Mouse (Mus musculus) neural tube, embryonic 13.5 days (tissue): ENCODE data around the gene Lrmda. TPM values are rescaled to one million over a fixed set of nuclear protein-coding genes. Genes with fewer than 3 reads are reported as not detected.
A peak's percentile ranks its signal among the peaks of the same experiment; 100 is the strongest.
"Not testable (repeated sequence)": the region's sequence is repeated elsewhere in the genome, so short reads cannot be mapped to it uniquely, and the experiment has no call there.

ENCODE experiments used
- ATAC-seq: fragments of 200-750 bp; cut with Nextera tagmentation; 2 replicates; pipeline ENCODE4 v1.8.0; 2017; ENCODE audit warnings: low read depth, mild to moderate bottlenecking, moderate TSS enrichment, moderate library complexity
- H3K27ac ChIP-seq: fragments of 300-500 bp; sonication (generic); replicated peaks from 2 replicates; pipeline ENCODE4 v1.5.1; 2015; ENCODE audit warnings: moderate library complexity, mild to moderate bottlenecking, inconsistent platforms
- H3K27me3 ChIP-seq: fragments of 300-500 bp; sonication (generic); 2 replicates; pipeline ENCODE4 v1.6.1; 2015; ENCODE audit warnings: mild to moderate bottlenecking, inconsistent platforms
- H3K36me3 ChIP-seq: fragments of 300-500 bp; sonication (generic); 2 replicates; pipeline ENCODE4 v1.6.1; 2015; ENCODE audit warnings: mild to moderate bottlenecking, inconsistent platforms
- H3K4me1 ChIP-seq: fragments of 300-500 bp; sonication (generic); replicated peaks from 2 replicates; pipeline ENCODE4 v1.6.1; 2015; ENCODE audit warnings: inconsistent platforms
- H3K4me2 ChIP-seq: fragments of 300-500 bp; sonication (generic); 2 replicates; pipeline ENCODE4 v1.6.1; 2015; ENCODE audit warnings: inconsistent platforms, mild to moderate bottlenecking, moderate library complexity
- H3K4me3 ChIP-seq: fragments of 300-500 bp; sonication (generic); 2 replicates; pipeline ENCODE4 v1.5.1; 2015; ENCODE audit warnings: mild to moderate bottlenecking, inconsistent platforms
- H3K9ac ChIP-seq: fragments of 300-500 bp; sonication (generic); 2 replicates; pipeline ENCODE4 v1.6.1; 2015; ENCODE audit warnings: moderate library complexity, mild to moderate bottlenecking, inconsistent platforms
- H3K9me3 ChIP-seq: fragments of 300-500 bp; sonication (generic); 2 replicates; pipeline ENCODE4 v1.6.1; 2016; ENCODE audit warnings: inconsistent platforms
- WGBS: fragments of 180-500 bp; shearing (Covaris S2); methylation state at CpG from one replicate; pipeline ENCODE4 v1.1.7; 2015; 5-methylcytosine and 5-hydroxymethylcytosine counted together
- polyA plus RNA-seq: library from polyadenylated mRNA; unstranded; fragments of >200 nt; fragmentation: Nextera tagmentation; extraction: Ambion mirVana; gene quantifications from 2 replicates; pipeline ENCODE4 v1.2.1, GENCODE M21; 2015

Gene Lrmda
- polyA plus RNA-seq, 1 experiment from 2014 or later = not detected

DNA sequence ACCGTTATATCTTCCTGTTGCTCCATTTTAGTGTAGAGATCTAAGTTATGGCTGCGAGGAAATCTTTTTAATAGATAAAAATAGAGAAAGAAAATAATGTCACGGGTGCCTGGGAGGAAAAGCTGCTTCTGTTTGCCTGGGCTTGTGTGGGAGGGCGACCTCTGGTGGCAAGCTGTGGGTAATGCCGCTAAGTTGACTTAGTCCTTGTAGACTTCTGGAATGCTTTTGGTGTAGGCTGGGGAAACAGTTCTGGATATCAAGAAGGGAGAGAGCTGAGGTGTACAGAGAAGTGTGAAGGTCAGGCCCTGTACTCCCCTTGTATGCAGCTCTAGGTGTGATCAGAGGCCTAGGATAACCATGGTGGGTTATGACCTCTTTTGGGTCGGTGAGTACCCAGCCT lies 558.7 kb downstream of the Lrmda start:
- H3K36me3 ChIP-seq = no peaks in the 10 kb centered on the region
- 0 out of 2 replicates have a peak overlapping the region, but pooled peaks have one; percentile 12 for H3K4me3 ChIP-seq
- 14% methylated on average over 6 of the region's 6 CpGs for WGBS
- peaks cover 3% of the 10 kb centered on the region; the same call in 1 of the 2 replicates for H3K27me3 ChIP-seq
- peak overlapping the region; percentile 45 for H3K4me2 ChIP-seq
- H3K4me1 ChIP-seq = peaks cover 52% of the 10 kb centered on the region
- H3K9ac ChIP-seq = peak overlapping the region; percentile 35; the same call in 1 of the 2 replicates
- peak overlapping the region; percentile 68 for H3K27ac ChIP-seq
- ATAC-seq = peak; percentile 9; the same call in 1 of the 2 replicates
- no peaks in the 10 kb centered on the region for H3K9me3 ChIP-seq

DNA sequence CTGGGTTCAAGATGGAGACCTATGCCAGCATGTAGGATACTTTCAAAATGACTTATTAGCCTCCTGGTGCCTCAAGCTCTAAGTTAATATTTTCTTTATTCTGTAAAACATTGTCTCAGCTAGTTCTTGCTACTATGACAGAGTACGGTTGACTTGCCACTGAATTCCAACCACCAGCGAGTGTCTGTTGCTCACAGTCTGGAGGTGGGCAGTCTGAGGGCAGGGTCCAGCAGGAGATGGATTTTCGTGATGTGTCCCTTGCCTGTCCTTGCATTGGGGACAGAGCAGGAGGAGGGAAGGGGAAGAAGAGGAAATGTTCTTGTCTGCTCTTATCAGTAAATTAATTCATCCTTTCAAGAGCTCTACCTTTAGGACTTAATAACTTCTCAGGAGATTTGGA lies 559.5 kb downstream of the Lrmda start:
- no peak overlapping the region for H3K27ac ChIP-seq
- 85% methylated on average over 3 of the region's 3 CpGs for WGBS
- H3K4me3 ChIP-seq = no peak overlapping the region
- H3K4me2 ChIP-seq = no peak overlapping the region
- no peaks in the 10 kb centered on the region for H3K27me3 ChIP-seq
- no peaks in the 10 kb centered on the region for H3K36me3 ChIP-seq
- no peak overlapping the region for H3K9ac ChIP-seq
- no peak for ATAC-seq
- H3K4me1 ChIP-seq = peaks cover 52% of the 10 kb centered on the region
- no peaks in the 10 kb centered on the region for H3K9me3 ChIP-seq

DNA sequence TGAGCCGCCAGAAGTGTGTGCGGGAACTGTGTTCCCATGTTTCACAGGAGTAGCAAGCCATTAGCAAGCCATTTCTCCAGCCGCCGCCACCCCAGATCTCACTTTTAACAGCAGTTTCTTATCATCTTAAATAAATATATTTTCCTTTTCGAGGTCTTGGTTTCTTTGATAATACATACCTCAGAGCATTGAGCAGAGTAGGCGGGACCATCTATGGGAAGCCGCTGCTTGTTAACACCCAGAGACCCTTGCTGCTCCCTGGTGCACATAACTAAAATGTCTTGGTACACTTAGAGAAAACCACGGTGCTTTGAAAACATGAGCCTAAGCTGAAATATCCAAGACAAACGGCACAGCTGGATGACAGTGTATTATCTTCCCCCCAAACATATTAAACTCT lies 562.6 kb downstream of the Lrmda start:
- H3K27ac ChIP-seq = no peak overlapping the region
- H3K36me3 ChIP-seq = no peaks in the 10 kb centered on the region
- no peak overlapping the region for H3K4me2 ChIP-seq
- WGBS = 92% methylated on average over 9 of the region's 9 CpGs
- no peak for ATAC-seq
- H3K9ac ChIP-seq = no peak overlapping the region
- no peak overlapping the region for H3K4me3 ChIP-seq
- H3K9me3 ChIP-seq = no peaks in the 10 kb centered on the region
- no peaks in the 10 kb centered on the region for H3K27me3 ChIP-seq
- peaks cover 28% of the 10 kb centered on the region for H3K4me1 ChIP-seq

DNA sequence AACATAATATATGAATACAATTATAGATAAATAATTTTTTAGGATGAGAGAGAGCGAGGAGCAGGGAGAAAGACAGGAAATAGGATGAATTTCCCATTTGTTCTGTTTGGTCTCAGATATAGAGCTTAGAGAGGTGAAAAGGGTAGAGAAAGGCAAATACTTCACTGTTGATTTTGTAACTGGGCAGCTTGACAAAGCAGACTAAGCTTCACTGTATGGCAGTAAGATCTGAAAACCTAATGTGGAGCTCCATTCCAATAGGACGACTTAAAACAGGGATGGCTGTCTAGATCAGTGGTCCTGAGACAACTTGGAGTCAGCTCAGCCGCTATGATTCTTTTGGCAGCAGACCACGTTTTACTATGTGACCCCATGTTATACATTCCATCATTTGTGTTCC lies 566.8 kb downstream of the Lrmda start:
- Histone ChIP-seq H3K9ac (no peak overlapping the region), H3K9me3 (no peaks in the 10 kb centered on the region), H3K27ac (no peak overlapping the region), H3K4me1 (no peaks in the 10 kb centered on the region; the same call in 1 of the 2 replicates), H3K27me3 (peaks cover 7% of the 10 kb centered on the region; the same call in 1 of the 2 replicates), H3K4me2 (no peak overlapping the region), H3K36me3 (no peaks in the 10 kb centered on the region), H3K4me3 (no peak overlapping the region)
- WGBS = 78% methylated on average over 4 of the region's 4 CpGs
- ATAC-seq = no peak

GRCm38 (mm10) chr14:22586796-22587195 lies 567.3 kb downstream of the Lrmda start:
- Histone ChIP-seq H3K9me3 (no peaks in the 10 kb centered on the region), H3K36me3 (no peaks in the 10 kb centered on the region), H3K27ac (no peak overlapping the region), H3K4me3 (no peak overlapping the region), H3K4me2 (no peak overlapping the region), H3K27me3 (peaks cover 10% of the 10 kb centered on the region; the same call in 1 of the 2 replicates), H3K4me1 (peaks cover under 1% of the 10 kb centered on the region), H3K9ac (no peak overlapping the region)
- ATAC-seq = no peak
- WGBS = 79% methylated on average over 4 of the region's 4 CpGs

DNA sequence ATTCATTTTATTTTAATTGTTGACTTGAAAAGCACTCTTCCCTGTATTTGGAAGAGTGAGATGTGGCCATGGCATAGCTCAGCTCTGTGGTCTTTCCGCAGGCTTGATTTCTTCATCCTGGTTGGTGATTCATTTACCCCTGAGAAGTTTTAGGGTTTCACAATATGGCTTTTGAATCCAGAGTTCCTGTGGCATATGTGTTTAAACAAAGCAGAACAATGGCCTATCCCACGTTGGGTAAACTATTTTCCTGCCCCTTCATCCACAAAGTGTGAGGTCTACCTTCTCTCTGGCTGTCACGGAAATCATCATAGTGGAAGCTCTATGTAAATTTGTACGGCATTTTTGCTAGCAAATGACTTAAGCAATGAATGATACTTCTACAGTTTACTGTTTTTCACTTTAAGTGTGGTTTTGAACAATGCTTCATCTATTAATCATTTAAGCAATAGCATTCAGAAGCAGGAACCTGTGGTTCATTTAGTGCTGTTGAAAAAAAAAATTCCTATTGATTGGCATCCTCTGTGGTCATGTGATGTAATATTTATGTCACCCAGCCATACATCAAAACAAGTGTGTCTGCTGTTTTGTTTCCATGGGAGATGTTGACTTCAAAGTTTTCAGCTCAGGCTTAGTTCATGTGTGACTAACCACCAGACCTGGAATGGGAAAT lies 567.9 kb downstream of the Lrmda start:
- Histone ChIP-seq H3K4me2 (no peak overlapping the region), H3K27ac (no peak overlapping the region), H3K4me3 (no peak overlapping the region), H3K9ac (no peak overlapping the region), H3K4me1 (peaks cover 7% of the 10 kb centered on the region), H3K27me3 (peaks cover 10% of the 10 kb centered on the region; the same call in 1 of the 2 replicates), H3K9me3 (no peaks in the 10 kb centered on the region), H3K36me3 (no peaks in the 10 kb centered on the region)
- ATAC-seq = no peak
- WGBS = 61% methylated on average over 4 of the region's 4 CpGs

GRCm38 (mm10) chr14:22587958-22588296 lies 568.4 kb downstream of the Lrmda start:
- Histone ChIP-seq H3K9me3 (no peaks in the 10 kb centered on the region), H3K9ac (no peak overlapping the region), H3K4me2 (no peak overlapping the region), H3K27ac (no peak overlapping the region), H3K36me3 (no peaks in the 10 kb centered on the region), H3K4me3 (no peak overlapping the region), H3K27me3 (peaks cover 13% of the 10 kb centered on the region; the same call in 1 of the 2 replicates), H3K4me1 (peaks cover 7% of the 10 kb centered on the region)
- no peak for ATAC-seq
- WGBS = 82% methylated on average over 4 of the region's 4 CpGs

GRCm38 (mm10) chr14:22588394-22588793 lies 568.9 kb downstream of the Lrmda start:
- not testable (repeated sequence) for H3K4me1 ChIP-seq, H3K9ac ChIP-seq, H3K27ac ChIP-seq, H3K4me3 ChIP-seq, H3K4me2 ChIP-seq, H3K9me3 ChIP-seq, ATAC-seq, H3K36me3 ChIP-seq
- peaks cover 15% of the 10 kb centered on the region; the same call in 1 of the 2 replicates for H3K27me3 ChIP-seq
- WGBS = 78% methylated on average over 1 of the region's 1 CpGs

- H3K4me1 ChIP-seq = peaks cover 7% of the 10 kb centered on the region
- no peak for ATAC-seq
- no peak overlapping the region for H3K9ac ChIP-seq
- no peak overlapping the region for H3K27ac ChIP-seq
- H3K4me3 ChIP-seq = no peak overlapping the region
- H3K4me2 ChIP-seq = no peak overlapping the region
- H3K27me3 ChIP-seq = peaks cover 15% of the 10 kb centered on the region; the same call in 1 of the 2 replicates
- no peaks in the 10 kb centered on the region for H3K9me3 ChIP-seq
- WGBS = 27% methylated on average over 7 of the region's 7 CpGs
- no peaks in the 10 kb centered on the region for H3K36me3 ChIP-seq
Measured at GRCm38 (mm10) chr14:22589503-22590215, 570.1 kb downstream of the Lrmda start.

- 36% methylated on average over 2 of the region's 2 CpGs for WGBS
- ATAC-seq = no peak
- no peak overlapping the region for H3K27ac ChIP-seq
- no peak overlapping the region for H3K4me3 ChIP-seq
- peaks cover 7% of the 10 kb centered on the region for H3K4me1 ChIP-seq
- H3K4me2 ChIP-seq = no peak overlapping the region
- peaks cover 15% of the 10 kb centered on the region; the same call in 1 of the 2 replicates for H3K27me3 ChIP-seq
- H3K9ac ChIP-seq = no peak overlapping the region
- no peaks in the 10 kb centered on the region for H3K9me3 ChIP-seq
- H3K36me3 ChIP-seq = no peaks in the 10 kb centered on the region
Measured at GRCm38 (mm10) chr14:22591186-22591585, 571.7 kb downstream of the Lrmda start.

- peaks cover 28% of the 10 kb centered on the region for H3K4me1 ChIP-seq
- ATAC-seq = no peak
- no peak overlapping the region for H3K27ac ChIP-seq
- no peak overlapping the region for H3K9ac ChIP-seq
- H3K4me2 ChIP-seq = no peak overlapping the region
- WGBS = 33% methylated on average over 2 of the region's 2 CpGs
- H3K36me3 ChIP-seq = no peaks in the 10 kb centered on the region
- H3K4me3 ChIP-seq = no peak overlapping the region
- no peaks in the 10 kb centered on the region for H3K9me3 ChIP-seq
- H3K27me3 ChIP-seq = 0 out of 2 replicates have a peak, but pooled peaks cover 5% of the 10 kb centered on the region
Measured at GRCm38 (mm10) chr14:22597508-22597907, 578.0 kb downstream of the Lrmda start.

- no peak overlapping the region for H3K4me3 ChIP-seq
- no peak overlapping the region for H3K4me2 ChIP-seq
- peaks cover 28% of the 10 kb centered on the region for H3K4me1 ChIP-seq
- H3K36me3 ChIP-seq = no peaks in the 10 kb centered on the region
- ATAC-seq = no peak
- no peak overlapping the region; the same call in 1 of the 2 replicates for H3K27ac ChIP-seq
- H3K9me3 ChIP-seq = no peaks in the 10 kb centered on the region
- 51% methylated on average over 5 of the region's 5 CpGs for WGBS
- no peak overlapping the region for H3K9ac ChIP-seq
- no peaks in the 10 kb centered on the region for H3K27me3 ChIP-seq
Measured at GRCm38 (mm10) chr14:22598638-22599037, 579.1 kb downstream of the Lrmda start.
